Mouse (Mus musculus) G1E (cell line): ENCODE data around the gene Cd244a. TPM values are rescaled to one million over a fixed set of nuclear protein-coding genes. Genes with fewer than 3 reads are reported as not detected.

Experiments
- ATAC-seq: 2 replicates; pipeline ENCODE4 v1.8.0; 2016; ENCODE audit warnings: mild to moderate bottlenecking; ENCODE audit not compliant: insufficient number of reproducible peaks, poor library complexity, low FRiP score, severe bottlenecking; ENCODE audit errors: extremely low read depth
- DNase-seq: peaks from one replicate; pipeline ENCODE4 v3.0.0; 2012; ENCODE audit warnings: low spot score
- H3K27me3 ChIP-seq: 2 replicates; pipeline ENCODE4 v1.6.1; 2012; ENCODE audit warnings: mild to moderate bottlenecking, low read length, inconsistent platforms; ENCODE audit not compliant: insufficient read depth
- H3K36me3 ChIP-seq: replicated peaks from 2 replicates; pipeline ENCODE3; 2012; ENCODE audit warnings: mild to moderate bottlenecking, inconsistent platforms
- H3K4me1 ChIP-seq: 2 replicates; pipeline ENCODE4 v1.6.1; 2012; ENCODE audit warnings: low read depth, low read length, inconsistent platforms, mixed read lengths; ENCODE audit not compliant: insufficient read depth
- H3K4me3 ChIP-seq: 2 replicates; pipeline ENCODE4 v1.5.1; 2012; ENCODE audit warnings: low read depth, mild to moderate bottlenecking, inconsistent platforms, low read length, moderate library complexity, mixed read lengths
- H3K9me3 ChIP-seq: replicated peaks from 2 replicates; pipeline ENCODE4 v1.6.1; 2012; ENCODE audit warnings: inconsistent platforms
- CTCF ChIP-seq: IDR thresholded peaks from 2 replicates; pipeline ENCODE4 v1.5.1; 2012; ENCODE audit warnings: low read depth, low read length, inconsistent platforms, mixed read lengths
- GATA1 ChIP-seq: IDR thresholded peaks from 2 replicates; pipeline ENCODE4 v1.6.1; 2012; ENCODE audit warnings: borderline replicate concordance, low read length, inconsistent platforms, mixed read lengths
- GATA2 ChIP-seq: IDR thresholded peaks from 2 replicates; pipeline ENCODE4 v1.6.1; 2012; ENCODE audit warnings: low read depth, low read length, inconsistent platforms, borderline replicate concordance
- POLR2AphosphoS5 ChIP-seq: IDR thresholded peaks from 2 replicates; pipeline ENCODE4 v1.6.1; 2012; ENCODE audit warnings: low read depth, low read length, inconsistent platforms; ENCODE audit not compliant: insufficient replicate concordance
- TAL1 ChIP-seq: conservative IDR thresholded peaks from 2 replicates; pipeline ENCODE4 v1.6.1; 2012; ENCODE audit warnings: low read depth, low read length, inconsistent platforms, mixed read lengths
- polyA plus RNA-seq: library from polyadenylated mRNA; stranded (reverse); fragments of >175 nt; gene quantifications from 2 replicates; pipeline ENCODE4 v1.2.3, GENCODE M21; 2012
- total RNA-seq, 2 experiments: library from RNA; stranded (forward) in 1 of 2; stranded (reverse) in 1 of 2; fragments of 200-1000 nt in 1 of 2; fragments of >200 nt in 1 of 2; fragmentation: Nextera tagmentation in 1 of 2; gene quantifications; 2 replicates each; pipeline ENCODE4 v1.2.3; 2014 to 2017

Gene Cd244a
- total and polyA plus RNA-seq, 3 experiments, result 0.44 TPM; not detected in 2

DNA sequence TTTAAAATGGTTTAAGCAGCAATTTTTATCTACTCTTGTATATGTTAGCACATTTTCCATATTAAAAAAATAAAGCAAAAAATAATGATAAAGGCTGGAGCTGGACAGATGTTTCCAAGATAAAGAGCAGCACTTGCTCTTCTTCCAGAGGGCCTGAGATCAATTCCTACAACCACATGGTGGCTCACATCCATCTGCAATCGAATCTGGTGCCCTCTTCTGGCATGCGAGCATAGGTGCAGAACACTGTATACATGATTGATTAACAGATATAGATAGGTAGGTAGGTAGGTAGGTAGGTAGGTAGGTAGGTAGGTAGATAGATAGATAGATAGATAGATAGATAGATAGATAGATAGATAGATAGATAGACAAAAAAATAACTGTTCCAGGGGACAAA, 26.2 kb upstream of the Cd244a start:
- Histone ChIP-seq H3K4me1 (no peaks in the 10 kb centered on the region), H3K36me3 (no peaks in the 10 kb centered on the region), H3K27me3 (no peaks in the 10 kb centered on the region), H3K4me3 (no peak overlapping the region), H3K9me3 (peaks cover 15% of the 10 kb centered on the region)
- no peak for TF ChIP-seq GATA1
- ATAC-seq (no peak), DNase-seq (no peak)

DNA sequence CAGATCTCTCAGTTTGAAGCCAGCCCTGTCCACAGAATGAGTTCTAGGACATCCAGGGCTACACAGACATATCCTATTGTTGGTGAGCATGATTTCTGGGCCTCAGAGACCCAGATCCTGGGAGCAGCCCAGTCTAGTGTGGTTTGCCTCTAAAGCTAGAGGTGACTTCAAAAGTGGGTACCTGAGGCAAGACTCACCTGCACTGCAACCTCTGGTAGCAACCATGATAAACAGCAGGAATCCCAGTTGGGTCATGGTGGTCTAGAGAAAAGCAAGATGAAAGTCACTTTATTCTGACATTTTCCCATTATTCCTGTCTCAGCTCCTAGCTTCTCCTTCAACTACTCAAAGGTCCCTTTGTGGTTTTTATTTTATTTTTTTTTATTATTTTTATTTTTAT, 24.4 kb upstream of the Cd244a start:
- Histone ChIP-seq H3K27me3 (no peaks in the 10 kb centered on the region), H3K36me3 (no peaks in the 10 kb centered on the region), H3K4me3 (no peak overlapping the region), H3K9me3 (peaks cover 23% of the 10 kb centered on the region), H3K4me1 (no peaks in the 10 kb centered on the region)
- ATAC-seq (no peak; the same call in 1 of the 2 replicates), DNase-seq (no peak)
- TF ChIP-seq GATA2, result no peak
- TF ChIP-seq GATA1, result no peak
- no peak for TF ChIP-seq TAL1
- TF ChIP-seq CTCF, result no peak
- TF ChIP-seq POLR2AphosphoS5, result no peak

DNA sequence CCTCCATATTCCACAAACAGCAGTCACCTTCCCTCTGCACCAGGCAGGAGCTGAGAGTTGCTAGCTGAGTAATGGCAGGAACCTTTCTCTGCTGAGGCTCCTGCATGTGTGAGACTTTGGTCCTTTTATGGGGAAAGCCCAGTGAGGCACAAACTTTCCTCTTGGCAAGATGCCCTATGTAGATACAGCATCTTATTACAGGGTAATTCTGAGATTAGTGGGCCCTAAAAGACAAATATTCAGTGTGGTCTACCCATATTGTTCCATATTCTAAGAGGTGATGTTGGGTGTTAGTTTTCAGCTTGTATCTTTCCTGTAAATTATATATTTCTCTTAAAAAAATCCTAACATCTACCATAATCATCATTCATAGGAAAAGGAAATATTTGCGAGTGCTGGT, 23.8 kb upstream of the Cd244a start, which contains the start of gene Itln1:
Gene Itln1, minus strand, starts transcription at position 101 of the 400 bp plus-strand sequence.
- Histone ChIP-seq H3K4me3 (no peak within 1 kb of the TSS), H3K36me3 (no peaks in the 10 kb centered on the region), H3K9me3 (peaks cover 27% of the 10 kb centered on the region), H3K4me1 (no peaks in the 10 kb centered on the region), H3K27me3 (no peaks in the 10 kb centered on the region)
- ATAC-seq, result no peak
- TF ChIP-seq CTCF (no peak), GATA1 (no peak), POLR2AphosphoS5 (no peak), TAL1 (no peak), GATA2 (no peak)
- no peak for DNase-seq

DNA sequence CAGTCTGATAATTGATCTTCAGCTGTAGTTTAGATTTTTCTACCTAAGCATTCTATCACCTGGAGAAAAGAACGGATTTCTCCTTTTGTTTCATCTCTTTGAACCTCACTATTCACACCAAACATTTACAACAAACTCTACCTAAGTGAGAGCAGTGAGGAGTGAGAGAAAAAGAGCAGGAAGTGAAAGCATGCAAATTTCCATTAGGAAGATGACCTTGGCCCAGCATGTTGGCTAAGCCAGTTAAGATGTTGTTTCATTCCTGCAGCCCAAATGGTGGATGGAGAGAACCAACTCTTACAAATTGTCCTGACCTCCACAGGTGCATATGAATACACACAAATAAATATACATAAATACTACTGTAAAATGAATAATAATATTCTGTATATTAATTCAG, 18.3 kb upstream of the Cd244a start:
- no peak for TF ChIP-seq GATA2
- Histone ChIP-seq H3K4me3 (no peak overlapping the region), H3K4me1 (no peaks in the 10 kb centered on the region), H3K36me3 (no peaks in the 10 kb centered on the region), H3K9me3 (peaks cover 22% of the 10 kb centered on the region), H3K27me3 (no peaks in the 10 kb centered on the region)
- ATAC-seq (no peak), DNase-seq (no peak)

DNA sequence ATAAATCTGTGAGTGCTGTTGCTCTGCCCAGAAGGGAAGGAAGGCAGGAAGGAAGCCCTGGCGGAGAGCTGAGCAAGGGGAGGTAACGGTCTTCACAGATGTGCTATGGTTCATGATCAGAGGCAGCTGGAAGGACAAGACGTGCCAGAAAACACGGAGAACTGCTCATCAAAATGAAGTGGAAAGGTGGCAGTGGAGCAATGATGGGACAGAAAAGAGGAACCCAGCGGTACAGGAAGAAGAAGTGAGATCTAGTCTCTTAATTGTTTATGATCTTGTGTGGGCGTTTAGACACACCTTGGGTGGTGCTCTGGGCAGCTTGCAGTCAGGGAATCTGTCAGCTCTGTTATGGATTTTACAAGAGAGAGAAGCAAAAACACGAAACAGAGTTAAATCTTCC, 7.7 kb upstream of the Cd244a start:
- Histone ChIP-seq H3K9me3 (peaks cover 22% of the 10 kb centered on the region), H3K27me3 (no peaks in the 10 kb centered on the region), H3K4me3 (no peak overlapping the region), H3K36me3 (no peaks in the 10 kb centered on the region), H3K4me1 (no peaks in the 10 kb centered on the region)
- DNase-seq (no peak), ATAC-seq (no peak)
- TF ChIP-seq GATA1, result no peak
- no peak for TF ChIP-seq CTCF
- TF ChIP-seq TAL1, result no peak
- no peak for TF ChIP-seq POLR2AphosphoS5

DNA sequence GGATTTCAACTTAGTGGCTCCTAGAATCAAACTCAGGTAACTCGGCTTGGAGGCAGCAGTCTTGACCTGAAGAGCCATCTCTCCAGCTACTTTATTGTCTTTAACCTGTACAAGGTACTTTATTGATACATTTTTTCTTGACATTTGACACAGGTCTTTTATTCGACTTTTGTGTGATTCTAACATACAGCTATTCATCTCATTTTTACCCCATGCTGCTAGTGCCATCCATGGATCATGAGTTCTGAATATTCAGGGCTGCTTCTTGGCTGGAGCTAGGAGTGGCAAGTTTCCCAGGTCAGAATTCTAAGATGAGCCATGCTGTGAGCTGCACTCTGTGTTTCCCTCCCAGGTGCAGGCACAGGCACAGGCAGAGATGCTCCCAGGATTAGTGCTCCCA, 6.8 kb upstream of the Cd244a start:
- no peak for TF ChIP-seq TAL1
- no peak for TF ChIP-seq POLR2AphosphoS5
- peaks cover 18% of the 10 kb centered on the region for H3K9me3 ChIP-seq
- no peak overlapping the region for H3K4me3 ChIP-seq
- H3K36me3 ChIP-seq, result no peaks in the 10 kb centered on the region
- no peaks in the 10 kb centered on the region for H3K27me3 ChIP-seq
- no peaks in the 10 kb centered on the region for H3K4me1 ChIP-seq
- DNase-seq, result no peak
- no peak for ATAC-seq

DNA sequence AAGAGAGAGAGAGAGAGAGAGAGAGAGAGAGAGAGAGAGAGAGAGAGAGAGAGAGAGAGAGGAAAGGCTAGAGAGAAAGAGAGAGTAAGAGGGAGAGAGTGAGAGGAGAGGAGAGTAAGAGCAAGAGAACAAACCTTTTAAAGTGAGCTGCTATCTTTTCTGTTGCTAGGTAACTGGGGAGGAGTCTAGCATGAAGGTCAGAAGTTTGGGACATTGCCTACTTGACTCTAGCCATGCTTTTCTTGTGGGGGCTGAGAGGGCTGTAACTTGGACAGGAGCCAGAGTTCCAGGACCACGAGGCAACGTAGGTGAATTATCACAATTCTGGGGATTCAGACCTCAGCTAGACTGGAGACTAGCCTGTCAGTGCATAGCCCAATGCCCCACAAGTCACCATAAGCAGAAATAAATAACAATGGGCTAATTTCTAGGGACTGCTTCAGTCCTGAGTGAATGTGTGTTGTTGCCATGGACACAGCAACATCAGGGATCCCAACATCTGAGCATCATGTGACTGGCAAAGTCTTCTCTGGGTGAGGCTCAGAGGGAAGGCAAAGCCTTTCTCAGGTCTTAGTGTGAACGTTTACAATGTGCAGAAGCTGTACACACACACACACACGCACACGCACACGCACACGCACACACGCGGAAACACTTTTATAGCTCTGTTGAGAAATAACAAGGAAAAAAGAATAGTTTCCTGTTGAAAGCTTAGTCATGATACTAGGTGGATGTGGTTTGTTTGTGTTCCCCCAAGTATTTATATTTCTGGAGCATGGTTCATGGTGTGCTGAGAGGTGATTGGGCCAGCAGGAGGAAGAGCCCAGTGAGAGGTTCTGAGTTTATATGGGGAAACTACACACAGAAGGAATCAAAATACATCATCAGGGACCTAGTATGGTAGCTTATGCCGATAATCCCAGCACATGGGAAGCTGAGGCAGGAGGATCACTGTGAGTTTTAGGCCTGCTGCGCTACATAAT, 5.3 kb upstream of the Cd244a start:
- DNase-seq, result no peak
- H3K36me3 ChIP-seq, result no peaks in the 10 kb centered on the region
- H3K4me1 ChIP-seq, result no peaks in the 10 kb centered on the region
- no peak for ATAC-seq
- no peak overlapping the region for H3K4me3 ChIP-seq
- H3K9me3 ChIP-seq, result peaks cover 25% of the 10 kb centered on the region
- TF ChIP-seq TAL1, result no peak
- TF ChIP-seq GATA1, result no peak
- no peak for TF ChIP-seq GATA2
- no peak for TF ChIP-seq CTCF
- TF ChIP-seq POLR2AphosphoS5, result no peak
- H3K27me3 ChIP-seq, result no peaks in the 10 kb centered on the region
